Mouse (Mus musculus) bone marrow, adult 2 months (tissue): Measurements from ENCODE around the gene C130073F10Rik. TPM values are rescaled to one million over a fixed set of nuclear protein-coding genes. Genes with fewer than 3 reads are reported as not detected.
"Not testable (repeated sequence)": the region's sequence is repeated elsewhere in the genome, so short reads cannot be mapped to it uniquely, and the experiment has no call there.

Experiments used
- H3K27ac ChIP-seq: fragments of 200-500 bp; 2 replicates; pipeline ENCODE4 v1.5.1; 2012; ENCODE audit warnings: low read depth, mild to moderate bottlenecking, control low read depth, inconsistent platforms, low read length; ENCODE audit not compliant: control insufficient read depth, poor library complexity, insufficient read depth
- H3K4me1 ChIP-seq: fragments of 200-500 bp; 2 replicates; pipeline ENCODE4 v1.6.1; 2011; ENCODE audit warnings: low read length; ENCODE audit not compliant: control insufficient read depth, insufficient read depth
- H3K4me3 ChIP-seq: fragments of 200-500 bp; replicated peaks from 2 replicates; pipeline ENCODE3; 2011; ENCODE audit warnings: mild to moderate bottlenecking, low read depth, low read length, control low read depth; ENCODE audit not compliant: control insufficient read depth
- CTCF ChIP-seq: fragments of 200-500 bp; IDR thresholded peaks from 2 replicates; pipeline ENCODE4 v1.5.1; 2011; ENCODE audit warnings: low read length, control low read depth; ENCODE audit not compliant: control insufficient read depth, insufficient read depth
- POLR2A ChIP-seq: fragments of 200-500 bp; IDR thresholded peaks from 2 replicates; pipeline ENCODE4 v1.6.1; 2011; ENCODE audit warnings: low read depth, mild to moderate bottlenecking, control low read depth, low read length, borderline replicate concordance; ENCODE audit not compliant: control insufficient read depth
- WGBS: fragments of 180-500 bp; shearing (Covaris S2); methylation state at CpG from one replicate; pipeline ENCODE4 v1.1.7; 2018; 5-methylcytosine and 5-hydroxymethylcytosine counted together
- polyA plus RNA-seq: library from polyadenylated mRNA; stranded (reverse); fragments of >200 nt; gene quantifications from 2 replicates; pipeline ENCODE4 v1.2.4, GENCODE M21; 2011; ENCODE audit warnings: low replicate concordance; ENCODE audit not compliant: missing spikeins, insufficient read depth, insufficient read length

Gene C130073F10Rik
- not detected in 2 replicates for polyA plus RNA-seq

DNA sequence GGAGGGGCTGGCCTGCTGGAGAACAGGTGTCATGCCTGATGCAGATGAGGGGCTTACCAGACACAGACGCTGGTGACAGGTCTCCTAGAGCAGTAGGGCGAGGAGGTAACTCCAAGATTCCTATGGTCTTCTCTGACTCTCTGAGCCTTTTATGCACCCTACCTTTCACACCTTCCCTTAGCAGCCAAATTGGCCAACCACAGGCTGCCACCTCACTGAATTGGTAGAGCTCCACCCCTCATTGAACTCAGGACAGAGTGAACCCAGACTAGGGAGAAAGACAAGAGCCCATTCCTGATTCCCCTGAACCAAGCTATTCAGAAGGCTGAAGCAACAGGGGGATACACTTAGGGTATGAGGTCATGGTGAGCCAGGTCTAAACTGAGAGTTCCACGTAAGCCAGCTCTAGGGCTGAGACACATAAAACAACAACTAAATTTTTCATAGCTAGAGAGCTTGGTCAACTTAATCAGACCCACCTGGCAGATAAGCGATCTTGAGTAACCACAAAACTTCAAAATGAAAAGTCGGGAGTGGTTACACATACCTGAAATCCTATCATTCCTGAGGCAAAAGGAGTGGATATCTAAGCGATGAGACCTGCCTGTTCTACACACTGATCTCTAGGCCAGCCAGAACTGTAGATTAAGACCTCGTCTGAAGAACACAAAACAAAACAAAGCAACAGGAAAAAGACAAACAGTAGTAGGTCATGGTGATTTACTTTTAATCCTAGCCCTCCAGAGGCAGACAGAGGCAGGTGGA is at the start of gene C130073F10Rik:
Gene C130073F10Rik, minus strand, starts transcription at position 134 of the 765 bp plus-strand sequence.
- WGBS = 71% methylated on average over 7 of the region's 7 CpGs
- H3K4me3 ChIP-seq = no peak within 1 kb of the TSS
- TF ChIP-seq POLR2A = no peak
- no peak for TF ChIP-seq CTCF
- H3K4me1 ChIP-seq = no peaks in the 10 kb centered on the region
- H3K27ac ChIP-seq = no peak within 1 kb of the TSS

DNA sequence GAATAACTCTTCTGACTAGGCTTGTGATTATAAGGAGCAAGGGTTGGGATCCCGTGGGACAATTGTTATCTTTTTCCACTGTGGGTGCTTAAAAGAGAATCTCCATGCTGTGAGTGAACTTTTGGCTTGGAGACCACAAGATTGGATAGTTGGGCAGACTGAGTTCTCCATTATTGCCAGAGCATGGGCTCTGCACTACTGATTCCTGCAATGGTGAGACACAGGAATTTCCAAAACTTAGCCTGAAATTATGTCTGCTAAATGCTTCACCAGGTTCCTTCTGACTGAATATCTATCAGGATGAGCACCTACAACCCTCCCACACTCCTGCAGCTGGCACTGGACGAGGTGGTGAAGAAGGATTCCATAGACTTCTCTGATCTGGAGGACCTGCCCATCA is 46.5 kb upstream of the C130073F10Rik start, which contains the start of gene Gm12794:
Gene Gm12794, plus strand, starts transcription at position 301 of the 400 bp plus-strand sequence.
- H3K4me1 ChIP-seq, H3K4me3 ChIP-seq, H3K27ac ChIP-seq: not testable (repeated sequence)
- 61% methylated on average over 2 of the region's 2 CpGs for WGBS

DNA sequence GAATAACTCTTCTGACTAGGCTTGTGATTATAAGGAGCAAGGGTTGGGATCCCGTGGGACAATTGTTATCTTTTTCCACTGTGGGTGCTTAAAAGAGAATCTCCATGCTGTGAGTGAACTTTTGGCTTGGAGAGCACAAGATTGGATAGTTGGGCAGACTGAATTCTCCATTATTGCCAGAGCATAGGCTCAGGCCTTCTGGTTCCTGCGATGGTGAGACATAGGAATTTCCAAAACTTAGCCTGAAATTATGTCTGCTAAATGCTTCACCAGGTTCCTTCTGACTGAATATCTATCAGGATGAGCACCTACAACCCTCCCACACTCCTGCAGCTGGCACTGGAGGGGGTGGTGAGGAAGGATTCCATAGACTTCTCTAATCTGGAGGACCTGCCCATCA is 15.2 kb upstream of the C130073F10Rik start, which contains the start of gene Gm12800:
Gene Gm12800, plus strand, starts transcription at position 301 of the 400 bp plus-strand sequence.
- H3K4me1 ChIP-seq, H3K4me3 ChIP-seq, H3K27ac ChIP-seq: not testable (repeated sequence)
- 70% methylated on average over 2 of the region's 2 CpGs for WGBS

DNA sequence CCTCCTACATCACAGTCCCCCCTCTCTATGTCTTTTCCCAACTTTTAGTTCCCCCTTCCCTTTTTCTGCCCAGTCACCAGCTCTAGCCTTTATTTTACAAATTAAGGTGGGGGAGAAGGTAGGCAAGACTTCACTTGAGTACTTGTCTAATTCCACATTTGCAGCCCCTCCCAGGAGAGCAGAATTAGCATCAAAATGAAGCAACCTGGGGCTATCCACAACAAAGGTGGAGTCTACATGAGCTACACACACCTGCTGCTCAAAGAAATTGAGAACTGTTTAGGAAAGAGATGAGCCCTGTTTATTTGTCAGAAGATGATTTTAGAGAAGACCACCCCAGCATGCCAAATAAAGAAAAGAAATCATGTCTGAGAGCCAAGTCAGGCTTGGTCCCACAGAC is 4.2 kb downstream of the C130073F10Rik start:
- Histone ChIP-seq H3K27ac (no peak overlapping the region), H3K4me3 (no peak overlapping the region), H3K4me1 (no peaks in the 10 kb centered on the region)
- TF ChIP-seq POLR2A = no peak
- TF ChIP-seq CTCF = no peak

DNA sequence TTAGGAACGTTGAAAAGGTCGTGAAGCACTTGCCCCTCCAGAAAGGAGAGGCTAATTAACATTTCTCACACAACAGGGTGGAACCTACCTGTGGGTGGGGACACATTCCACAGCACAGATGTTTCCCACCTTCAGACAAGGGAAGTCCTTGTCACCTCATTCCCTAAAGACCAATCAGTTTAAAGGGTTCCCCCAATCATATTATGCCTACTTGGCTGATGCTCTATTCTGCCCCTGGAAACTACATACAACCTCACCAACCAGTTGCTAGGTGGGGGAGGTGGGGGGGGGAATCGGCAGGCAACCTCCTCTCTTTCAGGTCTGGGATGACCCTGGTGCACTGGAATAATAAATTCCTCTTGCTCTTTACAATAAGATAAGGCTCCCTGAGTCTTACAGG is 9.9 kb downstream of the C130073F10Rik start:
- 34% methylated on average over 3 of the region's 3 CpGs for WGBS

DNA sequence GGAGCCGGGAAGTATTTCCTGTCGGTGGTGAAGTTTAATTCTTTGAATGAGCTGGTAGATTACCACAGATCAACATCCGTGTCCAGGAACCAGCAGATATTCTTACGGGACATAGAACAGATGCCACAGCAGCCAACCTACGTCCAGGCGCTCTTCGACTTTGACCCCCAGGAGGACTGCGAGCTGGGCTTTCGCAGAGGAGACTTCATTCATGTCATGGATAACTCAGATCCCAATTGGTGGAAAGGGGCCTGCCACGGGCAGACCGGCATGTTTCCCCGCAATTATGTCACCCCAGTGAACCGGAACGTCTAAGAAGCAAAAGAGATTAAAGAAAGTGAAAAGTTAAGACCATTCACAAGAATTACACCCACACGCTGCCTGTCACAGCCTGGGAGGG is 17.9 kb downstream of the C130073F10Rik start:
- 92% methylated on average over 15 of the region's 15 CpGs for WGBS
- not testable (repeated sequence) for H3K4me3 ChIP-seq, H3K27ac ChIP-seq, H3K4me1 ChIP-seq

More for the DNA sequence above, 9.9 kb downstream of the C130073F10Rik start:
- no peaks in the 10 kb centered on the region for H3K4me1 ChIP-seq
- TF ChIP-seq CTCF = no peak
- TF ChIP-seq POLR2A = no peak
- H3K27ac ChIP-seq = no peak overlapping the region
- no peak overlapping the region for H3K4me3 ChIP-seq

DNA sequence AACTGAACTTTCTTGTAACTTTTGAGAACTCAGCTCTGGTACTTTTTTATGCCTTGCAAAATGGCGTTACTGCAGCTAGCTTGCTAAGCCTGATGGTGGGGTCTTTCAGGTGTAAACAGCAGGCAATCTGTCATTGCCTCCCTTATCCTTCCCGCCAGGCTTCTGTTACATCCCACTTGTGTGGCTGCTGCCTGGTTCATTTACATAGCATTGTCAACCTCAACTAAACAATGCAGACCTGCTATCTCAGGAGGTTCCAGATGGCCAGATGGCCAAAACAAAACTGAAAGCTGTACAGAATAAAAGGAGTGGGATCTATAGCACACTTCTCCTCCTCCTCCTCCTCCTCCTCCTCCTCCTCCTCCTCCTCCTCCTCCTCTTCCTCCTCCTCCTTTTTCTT is 21.6 kb downstream of the C130073F10Rik start:
- not testable (repeated sequence) for H3K4me1 ChIP-seq, H3K4me3 ChIP-seq, H3K27ac ChIP-seq
- WGBS = 62% methylated on average over 2 of the region's 2 CpGs

DNA sequence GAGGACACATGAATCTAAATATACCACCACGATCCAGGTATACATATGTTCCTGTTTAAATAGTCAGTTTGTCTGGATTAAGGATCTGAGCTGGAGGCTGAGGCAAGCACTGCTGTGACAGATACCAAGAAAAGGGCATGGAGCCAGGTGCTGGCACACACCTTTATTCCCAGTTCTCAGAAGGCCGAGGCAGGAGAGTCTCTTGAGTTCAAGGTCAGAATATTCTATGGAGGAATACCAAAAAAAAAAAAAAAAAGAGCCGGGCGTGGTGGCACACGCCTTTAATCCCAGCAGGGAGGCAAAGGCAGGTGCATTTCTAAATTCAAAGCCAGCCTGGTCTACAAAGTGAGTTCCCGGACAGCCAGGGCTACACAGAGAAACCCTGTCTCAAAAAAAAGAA is 31.3 kb downstream of the C130073F10Rik start:
- TF ChIP-seq POLR2A (no peak), CTCF (no peak)
- 77% methylated on average over 6 of the region's 6 CpGs for WGBS
- Histone ChIP-seq H3K4me3 (no peak overlapping the region), H3K27ac (no peak overlapping the region), H3K4me1 (no peaks in the 10 kb centered on the region)

DNA sequence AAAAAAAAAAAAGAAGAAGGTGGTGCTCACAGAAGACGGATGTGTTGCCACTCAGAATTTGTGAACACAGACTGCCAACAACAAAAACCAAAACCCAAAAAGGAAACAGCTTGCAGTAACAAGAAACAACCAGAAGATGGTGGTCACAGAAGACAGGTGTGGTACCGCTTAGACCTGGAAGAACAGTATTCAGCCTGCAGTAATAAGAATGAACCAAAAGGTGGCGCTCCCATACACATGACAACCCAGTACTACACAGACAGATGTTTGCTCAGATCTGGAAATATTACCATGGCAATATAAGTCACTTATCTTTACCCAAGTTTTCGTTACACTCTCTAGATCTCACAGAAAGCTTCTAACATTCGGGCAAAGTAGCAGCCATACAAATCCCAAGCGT is 32.7 kb downstream of the C130073F10Rik start:
- WGBS = 50% methylated on average over 6 of the region's 6 CpGs
- Histone ChIP-seq H3K27ac (no peak overlapping the region), H3K4me1 (no peaks in the 10 kb centered on the region), H3K4me3 (no peak overlapping the region)
- TF ChIP-seq CTCF = no peak
- no peak for TF ChIP-seq POLR2A
